Comparison of ENCODE assay signal across 11 mouse cellular contexts in genomic region chr5:38879989-38880706, GRCm38 (mm10). TPM values are rescaled to one million over a fixed set of nuclear protein-coding genes. Genes with fewer than 3 reads are reported as not detected.
DNase-seq lines count a peak whose midpoint lies in the region; ATAC-seq lines count a peak whose summit lies in the region.
"Had no signal": no experiment of that assay in that cellular context is flagged by ENCODE, and none has a peak within 500 bp of the region (broad histone marks: within the 10 kb centered on the region; RNA-seq: fewer than 3 reads in every experiment).

No protein-coding gene starts in this region.

- H3K27me3 ChIP-seq in limb, embryonic 11.5 days (ENCODE audit: control insufficient read depth, insufficient read depth, low read length), result no peaks in the 10 kb centered on the region
- H3K27me3 ChIP-seq in limb, embryonic 10.5 days (ENCODE audit: low read depth, poor library complexity, severe bottlenecking), result no peaks in the 10 kb centered on the region
- H3K27me3 ChIP-seq: liver, embryonic 13.5 days had no signal

- no peak overlapping the region for H3K9ac ChIP-seq in limb, embryonic 11.5 days (ENCODE audit: low read length)
- H3K9ac ChIP-seq: liver, embryonic 13.5 days had no signal

- no peak for ATAC-seq in limb, embryonic 11.5 days (ENCODE audit: insufficient number of reproducible peaks, low FRiP score, low TSS enrichment, low read depth)
- peak; percentile 42; the same call in 1 of the 2 replicates for ATAC-seq in common myeloid progenitor, adult 5-6 weeks (replicated peaks; ENCODE audit: low read depth, poor library complexity, severe bottlenecking)
- ATAC-seq in megakaryocyte-erythroid progenitor cell, adult 5-6 weeks (replicated peaks; ENCODE audit: low FRiP score, low TSS enrichment, poor library complexity, severe bottlenecking), result no peak
- ATAC-seq: CD4-positive, CD25-positive, alpha-beta regulatory T cell, adult 4 months had no signal

- H3K4me1 ChIP-seq in limb, embryonic 11.5 days (ENCODE audit: control insufficient read depth, insufficient read depth, low read length), result no peaks in the 10 kb centered on the region
- H3K4me1 ChIP-seq in limb, embryonic 10.5 days, result peaks cover 16% of the 10 kb centered on the region
- H3K4me1 ChIP-seq: liver, embryonic 13.5 days had no signal

- H3K4me2 ChIP-seq in limb, embryonic 11.5 days (ENCODE audit: low read depth, severe bottlenecking), result no peak overlapping the region
- H3K4me2 ChIP-seq: liver, embryonic 13.5 days had no signal

- no peaks in the 10 kb centered on the region for H3K36me3 ChIP-seq in limb, embryonic 11.5 days (ENCODE audit: control insufficient read depth, insufficient read depth, low read length)
- no peaks in the 10 kb centered on the region for H3K36me3 ChIP-seq in limb, embryonic 10.5 days
- H3K36me3 ChIP-seq: liver, embryonic 13.5 days had no signal

- H3K27ac ChIP-seq in limb, embryonic 11.5 days (replicated peaks; ENCODE audit: low read depth, low read length), result no peak overlapping the region
- no peak overlapping the region for H3K27ac ChIP-seq in limb, embryonic 10.5 days
- H3K27ac ChIP-seq: liver, embryonic 13.5 days had no signal

- no peaks in the 10 kb centered on the region for H3K9me3 ChIP-seq in limb, embryonic 11.5 days (ENCODE audit: control insufficient read depth, low read length)
- no peaks in the 10 kb centered on the region for H3K9me3 ChIP-seq in limb, embryonic 10.5 days (replicated peaks)
- H3K9me3 ChIP-seq: liver, embryonic 13.5 days had no signal

- peak; percentile 20 for DNase-seq in gastrocnemius, adult 18-20 months (ENCODE audit: low spot score)
- DNase-seq in gastrocnemius, postnatal 36 days, result no peak
- peak; percentile 38 for DNase-seq in limb, embryonic 11.5 days (ENCODE audit: low spot score)
- DNase-seq in limb, embryonic 10.5 days (ENCODE audit: low spot score), result no peak
- DNase-seq in hindlimb bud, embryonic 11.5 days (ENCODE audit: extremely low spot score, low read depth, low spot score), result peak; percentile 33
- DNase-seq in layer of hippocampus, adult 18-20 months (ENCODE audit: low spot score in 2 of 2), result no peak
- DNase-seq: cerebellum, adult 8-10 months; liver, embryonic 13.5 days had no signal

- intact Hi-C loops in gastrocnemius, postnatal 36 days (cut with DNase I), result no loop called here

- WGBS in limb, embryonic 11.5 days, result 21% methylated on average over 11 of the region's 11 CpGs
- WGBS in limb, embryonic 10.5 days, result 33% methylated on average over 11 of the region's 11 CpGs

- no peak overlapping the region for H3K4me3 ChIP-seq in limb, embryonic 11.5 days (ENCODE audit: low read depth, low read length)
- H3K4me3 ChIP-seq in limb, embryonic 10.5 days, result no peak overlapping the region
- H3K4me3 ChIP-seq: liver, embryonic 13.5 days had no signal

RNA-seq across cellular contexts. Expression of gene Clnk, which starts 3.5 kb away (rescaled TPM):
- total RNA-seq in gastrocnemius, adult 18-20 months (2021), result not detected
- total RNA-seq in gastrocnemius, postnatal 36 days (2021), result not detected
- polyA plus RNA-seq in limb, embryonic 11.5 days (2014; fragmentation: Nextera tagmentation; extraction: Ambion mirVana), result 0.08 and 0.11 TPM in 2 replicates
- polyA plus RNA-seq in limb, embryonic 10.5 days (2016; fragmentation: Nextera tagmentation; extraction: Ambion mirVana), result 0.14 TPM in 1 of 2 replicates, not detected in the other
- 4.5 and 6.0 TPM in 2 replicates for total RNA-seq in common myeloid progenitor, adult 5-6 weeks (2017)
- not detected for total RNA-seq in layer of hippocampus, adult 18-20 months (2021)
- total RNA-seq in megakaryocyte-erythroid progenitor cell, adult 5-6 weeks (2014; fragmentation: Nextera tagmentation), result 1.3 TPM in 1 of 2 replicates, not detected in the other
- total RNA-seq in megakaryocyte-erythroid progenitor cell, adult 5-6 weeks (2017), result 0.99 and 2.1 TPM in 2 replicates
- polyA plus RNA-seq: CD4-positive, CD25-positive, alpha-beta regulatory T cell, adult 4 months; liver, embryonic 13.5 days had no signal

Comparison
In these comparisons a context has a peak if more than half of its experiments do, and no peak if none do; other contexts are left out.
1. DNase-seq: peak in gastrocnemius, adult 18-20 months (single experiment), limb, embryonic 11.5 days (single experiment) and hindlimb bud, embryonic 11.5 days (single experiment); none in gastrocnemius, postnatal 36 days (0 of 2), limb, embryonic 10.5 days (single experiment) and layer of hippocampus, adult 18-20 months (0 of 2).